Mouse (Mus musculus): ENCODE measurements at regions not wholly inside any gene's neighbourhood (a gene's known extent, or its start where the extent isn't known, plus 50 kb on each side); places are given as distances from the start of the nearest gene placed in this dataset.

GRCm38 (mm10) chr2:113959025-113959767, 54.2 kb downstream of the Gjd2 start:
- intact Hi-C loops (cut with DNase I), result no loop called here
- DNase-seq (ENCODE audit: extremely low spot score in 1 of 2, low spot score in 2 of 2), result no peak

- intact Hi-C loops (cut with DNase I), result no loop called here
- no peak for DNase-seq (ENCODE audit: extremely low spot score in 1 of 2, low spot score in 2 of 2)
Measured at GRCm38 (mm10) chr2:113952480-113952879, 60.9 kb downstream of the Gjd2 start.

- intact Hi-C loops (cut with DNase I), result no loop called here
- peak in 1 of 2 experiments; percentile 13 for DNase-seq (ENCODE audit: extremely low spot score in 1 of 2, low spot score in 2 of 2)
Measured at GRCm38 (mm10) chr2:113949296-113949990, 64.0 kb downstream of the Gjd2 start.

- intact Hi-C loops (cut with DNase I), result no loop called here
- no peak for DNase-seq (ENCODE audit: extremely low spot score in 1 of 2, low spot score in 2 of 2)
Measured at GRCm38 (mm10) chr2:113931689-113932088, 81.7 kb downstream of the Gjd2 start.

- intact Hi-C loops (cut with DNase I), result no loop called here
- no peak for DNase-seq (ENCODE audit: extremely low spot score in 1 of 2, low spot score in 2 of 2)
Measured at GRCm38 (mm10) chr2:113930948-113931347, 82.5 kb downstream of the Gjd2 start.

GRCm38 (mm10) chr2:113929650-113930049, 81.2 kb upstream of the Arhgap11a start:
- DNase-seq (ENCODE audit: extremely low spot score in 1 of 2, low spot score in 2 of 2), result no peak
- intact Hi-C loops (cut with DNase I), result no loop called here

- intact Hi-C loops (cut with DNase I), result no loop called here
- DNase-seq (ENCODE audit: extremely low spot score in 1 of 2, low spot score in 2 of 2), result no peak
Measured at GRCm38 (mm10) chr2:113924138-113924537, 75.7 kb upstream of the Arhgap11a start.

GRCm38 (mm10) chr2:113918913-113919312, 70.5 kb upstream of the Arhgap11a start:
- intact Hi-C loops (cut with DNase I), result no loop called here
- no peak for DNase-seq (ENCODE audit: extremely low spot score in 1 of 2, low spot score in 2 of 2)

- intact Hi-C loops (cut with DNase I), result no loop called here
- DNase-seq (ENCODE audit: extremely low spot score in 1 of 2, low spot score in 2 of 2), result no peak
Measured at GRCm38 (mm10) chr2:113914248-113914647, 65.8 kb upstream of the Arhgap11a start.

GRCm38 (mm10) chr2:113911188-113911587, 62.7 kb upstream of the Arhgap11a start:
- no peak for DNase-seq (ENCODE audit: extremely low spot score in 1 of 2, low spot score in 2 of 2)
- intact Hi-C loops (cut with DNase I), result no loop called here

- DNase-seq (ENCODE audit: extremely low spot score in 1 of 2, low spot score in 2 of 2), result no peak
- intact Hi-C loops (cut with DNase I), result no loop called here
Measured at GRCm38 (mm10) chr2:113909502-113909901, 61.0 kb upstream of the Arhgap11a start.

- intact Hi-C loops (cut with DNase I), result no loop called here
- DNase-seq (ENCODE audit: extremely low spot score in 1 of 2, low spot score in 2 of 2), result no peak
Measured at GRCm38 (mm10) chr2:113908636-113909035, 60.2 kb upstream of the Arhgap11a start.

GRCm38 (mm10) chr2:113904414-113904813, 56.0 kb upstream of the Arhgap11a start:
- no peak for DNase-seq (ENCODE audit: extremely low spot score in 1 of 2, low spot score in 2 of 2)
- intact Hi-C loops (cut with DNase I), result no loop called here

GRCm38 (mm10) chr2:113903865-113904264, 55.4 kb upstream of the Arhgap11a start:
- no peak for DNase-seq (ENCODE audit: extremely low spot score in 1 of 2, low spot score in 2 of 2)
- intact Hi-C loops (cut with DNase I), result no loop called here

- intact Hi-C loops (cut with DNase I), result no loop called here
- no peak for DNase-seq (ENCODE audit: extremely low spot score in 1 of 2, low spot score in 2 of 2)
Measured at GRCm38 (mm10) chr2:113903006-113903545, 54.6 kb upstream of the Arhgap11a start.

GRCm38 (mm10) chr2:113902406-113902805, 53.9 kb upstream of the Arhgap11a start:
- intact Hi-C loops (cut with DNase I), result no loop called here
- DNase-seq (ENCODE audit: extremely low spot score in 1 of 2, low spot score in 2 of 2), result no peak

GRCm38 (mm10) chr2:113900496-113900895, 52.0 kb upstream of the Arhgap11a start:
- DNase-seq (ENCODE audit: extremely low spot score in 1 of 2, low spot score in 2 of 2), result no peak
- intact Hi-C loops (cut with DNase I), result no loop called here

- intact Hi-C loops (cut with DNase I), result no loop called here
- no peak for DNase-seq (ENCODE audit: extremely low spot score in 1 of 2, low spot score in 2 of 2)
Measured at GRCm38 (mm10) chr2:113898747-113899146, 50.3 kb upstream of the Arhgap11a start.

Data from left cerebral cortex, postnatal 10 days (tissue).